Mouse (Mus musculus) spleen, adult 2 months (tissue): ENCODE measurements around the gene Necab3. TPM values are rescaled to one million over a fixed set of nuclear protein-coding genes. Genes with fewer than 3 reads are reported as not detected.
A peak's percentile ranks its signal among the peaks of the same experiment; 100 is the strongest.

Experiments used
- DNase-seq, 2 experiments: peaks; one replicate each; pipeline versions ENCODE4 v3.0.0 to v3.0.0-alpha.2; 2012 to 2021; ENCODE audit warnings: low spot score in 2 of 2, low read depth in 1 of 2
- H3K27ac ChIP-seq: fragments of 200-500 bp; 2 replicates; pipeline ENCODE4 v1.5.1; 2012; ENCODE audit warnings: low read length, inconsistent platforms; ENCODE audit not compliant: insufficient read depth
- H3K27me3 ChIP-seq: fragments of 200-500 bp; 2 replicates; pipeline ENCODE4 v1.6.1; 2012; ENCODE audit warnings: mild to moderate bottlenecking, moderate library complexity, low read length, inconsistent platforms; ENCODE audit not compliant: control insufficient read depth, insufficient read depth
- H3K36me3 ChIP-seq: fragments of 200-500 bp; 2 replicates; pipeline ENCODE4 v1.6.1; 2012; ENCODE audit warnings: mild to moderate bottlenecking, low read length, inconsistent platforms; ENCODE audit not compliant: control insufficient read depth, insufficient read depth
- H3K4me1 ChIP-seq: fragments of 200-500 bp; 2 replicates; pipeline ENCODE4 v1.6.1; 2011; ENCODE audit warnings: inconsistent platforms; ENCODE audit not compliant: control insufficient read depth, insufficient read depth, insufficient read length
- H3K4me3 ChIP-seq: fragments of 200-500 bp; 2 replicates; pipeline ENCODE4 v1.5.1; 2011; ENCODE audit warnings: mild to moderate bottlenecking, inconsistent platforms; ENCODE audit not compliant: insufficient read depth, insufficient read length; ENCODE audit errors: extremely low read depth
- CTCF ChIP-seq: fragments of 200-500 bp; IDR thresholded peaks from 2 replicates; pipeline ENCODE4 v1.5.1; 2011; ENCODE audit warnings: mild to moderate bottlenecking, inconsistent platforms; ENCODE audit not compliant: insufficient read depth, insufficient read length, insufficient replicate concordance; ENCODE audit errors: extremely low read depth
- POLR2A ChIP-seq: fragments of 200-500 bp; IDR thresholded peaks from 2 replicates; pipeline ENCODE4 v1.6.1; 2011; ENCODE audit warnings: low read depth, low read length, inconsistent platforms
- WGBS: fragments of 180-500 bp; shearing (Covaris S2); methylation state at CpG from one replicate; pipeline ENCODE4 v1.1.7; 2018; 5-methylcytosine and 5-hydroxymethylcytosine counted together
- polyA plus RNA-seq: library from polyadenylated mRNA; depleted of rRNA; stranded (reverse); fragments of >200 nt; gene quantifications from 2 replicates; pipeline ENCODE4 v1.2.3, GENCODE M21; 2012

Gene Necab3
- polyA plus RNA-seq, 1 experiment, result 0.63 TPM

DNA sequence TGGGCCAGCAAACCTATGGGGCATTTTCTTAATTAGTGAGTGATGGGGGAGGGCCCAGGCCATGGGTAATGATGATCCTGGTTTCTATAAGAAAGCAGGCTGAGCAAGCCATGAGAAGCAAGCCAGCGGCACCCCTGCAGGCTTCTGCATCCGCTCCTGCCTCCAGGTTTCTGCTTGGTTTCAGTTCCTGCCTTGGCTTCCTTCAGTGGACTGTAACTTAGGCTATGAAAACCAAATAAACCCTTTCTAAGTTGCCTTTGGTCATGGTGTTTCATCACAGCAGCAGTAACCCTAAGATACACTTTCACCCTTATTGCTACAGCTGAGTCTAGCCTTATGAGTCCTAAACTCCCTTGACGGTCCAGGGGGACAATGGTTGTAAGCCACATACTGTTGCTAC, 38.7 kb upstream of the Necab3 start:
- peaks cover 2% of the 10 kb centered on the region; the same call in 1 of the 2 replicates for H3K4me1 ChIP-seq
- WGBS, result 60% methylated on average over 3 of the region's 3 CpGs
- DNase-seq, result peak in 1 of 2 experiments; percentile 17
- H3K27me3 ChIP-seq, result no peaks in the 10 kb centered on the region
- no peak overlapping the region for H3K4me3 ChIP-seq
- TF ChIP-seq CTCF (no peak), POLR2A (no peak)
- no peak overlapping the region for H3K27ac ChIP-seq
- H3K36me3 ChIP-seq, result peaks cover 4% of the 10 kb centered on the region; the same call in 1 of the 2 replicates

DNA sequence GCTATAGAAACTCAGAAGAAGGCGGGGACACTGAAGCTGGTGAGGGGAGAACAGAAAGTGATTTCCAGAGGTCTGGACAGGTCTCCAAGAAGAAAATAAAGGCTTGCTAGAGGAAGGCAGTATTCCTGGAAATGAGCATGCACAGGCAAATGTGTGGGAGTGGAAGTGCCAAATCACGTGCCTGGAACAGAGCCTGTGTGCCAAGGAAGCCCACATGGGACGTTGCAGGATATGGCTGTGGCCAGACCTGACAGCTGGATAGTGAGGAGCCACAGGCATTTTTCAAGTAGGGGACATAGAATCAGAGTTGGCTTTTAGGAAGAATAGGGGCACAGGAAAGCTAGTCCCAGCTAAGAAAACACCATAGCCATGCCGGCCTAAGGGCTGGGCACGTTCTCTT, 37.1 kb upstream of the Necab3 start:
- Histone ChIP-seq H3K36me3 (peaks cover 4% of the 10 kb centered on the region; the same call in 1 of the 2 replicates), H3K4me1 (peaks cover 2% of the 10 kb centered on the region; the same call in 1 of the 2 replicates), H3K27ac (no peak overlapping the region), H3K27me3 (no peaks in the 10 kb centered on the region), H3K4me3 (no peak overlapping the region)
- WGBS, result 83% methylated on average over 5 of the region's 5 CpGs
- no peak for DNase-seq
- TF ChIP-seq POLR2A (no peak), CTCF (no peak)

DNA sequence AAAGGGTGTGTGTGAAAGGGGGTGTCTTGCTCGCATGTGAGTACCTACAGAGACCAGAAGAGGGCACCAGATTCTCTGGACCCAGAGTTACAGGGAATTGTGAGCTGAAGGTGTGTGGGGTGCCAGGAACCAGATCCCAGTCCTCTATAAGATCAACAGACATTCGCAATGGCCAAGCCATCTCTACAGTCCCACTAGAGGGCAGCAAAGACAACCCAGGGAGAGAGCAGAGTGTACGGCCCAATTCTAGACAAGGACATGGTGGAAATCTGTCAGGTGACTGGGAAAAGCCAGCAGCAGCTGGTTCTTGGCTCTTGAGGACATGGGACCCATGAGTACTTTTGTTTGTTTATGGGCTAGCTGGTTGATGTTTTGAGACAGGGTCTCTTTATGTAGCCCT, 34.3 kb upstream of the Necab3 start:
- DNase-seq, result peak; percentile 25 to 56
- TF ChIP-seq POLR2A (no peak), CTCF (peak; percentile 67; the same call in 1 of the 2 replicates)
- H3K27ac ChIP-seq, result no peak overlapping the region
- 67% methylated on average over 3 of the region's 3 CpGs for WGBS
- peaks cover 2% of the 10 kb centered on the region; the same call in 1 of the 2 replicates for H3K4me1 ChIP-seq
- no peak overlapping the region for H3K4me3 ChIP-seq
- peaks cover 4% of the 10 kb centered on the region; the same call in 1 of the 2 replicates for H3K36me3 ChIP-seq
- no peaks in the 10 kb centered on the region for H3K27me3 ChIP-seq

DNA sequence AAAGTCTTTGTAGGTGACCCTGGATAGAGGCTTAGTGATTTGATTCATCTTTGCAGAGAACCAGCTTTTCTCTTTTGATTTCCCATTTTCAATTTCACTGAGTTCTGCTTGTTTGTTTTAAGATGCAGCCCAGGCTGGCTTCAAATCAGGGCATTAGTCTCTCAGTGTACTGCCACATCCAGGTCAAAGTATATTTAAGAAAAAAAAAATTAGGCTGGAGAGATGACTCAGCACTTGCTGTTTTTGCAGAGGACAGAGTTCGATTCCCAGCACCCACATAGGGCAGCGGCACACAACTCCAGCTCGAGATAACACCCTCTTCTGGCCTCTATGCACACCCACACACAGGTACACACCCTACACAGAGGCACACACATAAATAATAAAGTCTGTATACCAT, 32.5 kb upstream of the Necab3 start:
- H3K4me1 ChIP-seq, result no peaks in the 10 kb centered on the region
- H3K4me3 ChIP-seq, result no peak overlapping the region
- peaks cover 10% of the 10 kb centered on the region for H3K36me3 ChIP-seq
- WGBS, result 91% methylated on average over 3 of the region's 3 CpGs
- no peaks in the 10 kb centered on the region for H3K27me3 ChIP-seq
- DNase-seq, result no peak
- TF ChIP-seq CTCF, result no peak
- no peak for TF ChIP-seq POLR2A
- no peak overlapping the region for H3K27ac ChIP-seq

DNA sequence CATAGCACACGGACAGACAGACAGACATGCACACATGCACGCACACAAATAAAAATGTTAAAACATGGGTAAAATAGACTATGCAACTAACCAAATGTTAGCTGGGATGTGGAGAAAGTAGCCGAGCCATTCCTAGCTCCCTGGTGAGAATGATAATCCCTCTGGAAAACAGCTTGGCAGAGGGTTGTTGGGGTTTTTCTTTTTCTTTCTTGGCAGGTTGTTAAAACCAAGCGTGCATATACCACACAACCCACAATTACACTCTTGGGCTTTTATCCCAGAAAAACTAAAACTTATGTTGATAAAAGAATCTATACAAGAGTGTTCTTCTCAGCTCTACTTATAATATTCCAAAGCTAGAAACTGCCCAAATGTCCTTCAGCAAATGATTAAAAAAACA, 30.4 kb upstream of the Necab3 start:
- no peak for TF ChIP-seq POLR2A
- DNase-seq, result no peak
- Histone ChIP-seq H3K36me3 (peaks cover 7% of the 10 kb centered on the region), H3K27me3 (no peaks in the 10 kb centered on the region), H3K4me1 (no peaks in the 10 kb centered on the region), H3K4me3 (no peak overlapping the region), H3K27ac (no peak overlapping the region)
- 95% methylated on average over 4 of the region's 4 CpGs for WGBS

DNA sequence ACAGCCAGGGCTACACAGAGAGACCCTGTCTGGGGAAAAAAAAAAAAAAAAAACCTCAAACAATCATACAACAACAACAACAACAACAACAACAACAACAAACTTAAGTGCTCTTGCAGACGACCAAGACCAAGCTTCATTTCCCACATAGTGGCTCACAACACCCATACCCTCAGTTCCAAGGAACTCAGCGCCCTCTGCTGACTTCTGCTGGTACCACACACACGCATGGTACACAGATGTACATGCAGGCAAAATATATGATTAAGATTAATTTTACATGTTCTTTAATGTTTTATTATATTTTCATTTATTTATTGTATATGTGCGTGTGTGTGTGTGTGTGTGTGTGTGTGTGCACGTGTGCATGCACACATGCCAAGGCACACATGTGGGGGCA, 27.7 kb upstream of the Necab3 start:
- WGBS, result 84% methylated on average over 5 of the region's 5 CpGs
- peak in 1 of 2 experiments; percentile 16 for DNase-seq
- H3K4me1 ChIP-seq, result no peaks in the 10 kb centered on the region
- no peak overlapping the region for H3K4me3 ChIP-seq
- H3K27ac ChIP-seq, result no peak overlapping the region
- H3K36me3 ChIP-seq, result peaks cover 7% of the 10 kb centered on the region
- H3K27me3 ChIP-seq, result no peaks in the 10 kb centered on the region
- TF ChIP-seq CTCF (peak; percentile 26; the same call in 1 of the 2 replicates), POLR2A (no peak)

DNA sequence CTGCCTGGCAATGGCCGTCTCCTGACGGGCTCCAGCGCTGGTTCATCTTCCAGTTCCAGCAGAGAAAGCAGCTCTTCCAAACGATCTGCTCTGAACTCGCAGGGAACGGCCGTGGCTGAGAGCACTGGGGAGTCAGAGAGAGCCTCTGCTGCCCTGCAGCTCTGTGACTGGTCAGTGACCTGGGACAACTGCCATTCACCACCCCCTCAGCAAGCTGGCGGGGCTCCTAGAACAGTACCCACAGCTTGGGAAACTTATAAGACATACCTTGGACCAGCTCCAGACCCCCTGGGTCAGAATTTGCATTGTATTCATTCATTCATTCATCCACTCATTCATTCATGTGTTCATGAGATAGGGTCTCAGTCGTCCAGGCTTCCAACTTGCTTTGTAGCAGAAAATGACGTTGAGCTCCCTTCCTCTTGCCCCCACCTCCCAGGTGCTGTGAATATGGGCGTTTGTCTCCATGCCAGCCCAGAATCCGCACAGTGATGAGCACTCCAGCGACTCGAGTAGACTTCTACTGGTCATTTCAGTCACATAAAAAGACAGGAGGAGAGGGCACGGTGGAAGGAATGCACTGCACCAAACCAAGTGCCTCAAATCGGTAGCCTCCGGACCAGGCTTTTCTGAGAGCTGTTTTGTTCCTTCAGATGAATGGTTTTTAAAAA, 26.4 kb upstream of the Necab3 start:
- Histone ChIP-seq H3K36me3 (peaks cover 7% of the 10 kb centered on the region), H3K27ac (no peak overlapping the region), H3K4me3 (no peak overlapping the region), H3K4me1 (no peaks in the 10 kb centered on the region), H3K27me3 (no peaks in the 10 kb centered on the region)
- DNase-seq, result no peak
- 85% methylated on average over 17 of the region's 17 CpGs for WGBS
- TF ChIP-seq CTCF, result no peak
- no peak for TF ChIP-seq POLR2A
